Mouse (Mus musculus): ENCODE results near the gene Ccdc117.

GRCm38 (mm10) chr11:5566506-5566905, 24.5 kb upstream of the Ccdc117 start:
- TF ChIP-seq CTCF (IDR thresholded peaks at IDR 0.05) = no peak
- no peak for TF ChIP-seq EP300 (IDR thresholded peaks at IDR 0.05; ENCODE audit: insufficient read depth, low read depth, low read length)
- no peak for TF ChIP-seq POLR2A (IDR thresholded peaks at IDR 0.05; ENCODE audit: insufficient read depth, low read depth, low read length)

Measured in heart, adult 2 months (tissue).